Mouse (Mus musculus): Measurements from ENCODE around the gene Pgm5.

Gene Pgm5

DNA sequence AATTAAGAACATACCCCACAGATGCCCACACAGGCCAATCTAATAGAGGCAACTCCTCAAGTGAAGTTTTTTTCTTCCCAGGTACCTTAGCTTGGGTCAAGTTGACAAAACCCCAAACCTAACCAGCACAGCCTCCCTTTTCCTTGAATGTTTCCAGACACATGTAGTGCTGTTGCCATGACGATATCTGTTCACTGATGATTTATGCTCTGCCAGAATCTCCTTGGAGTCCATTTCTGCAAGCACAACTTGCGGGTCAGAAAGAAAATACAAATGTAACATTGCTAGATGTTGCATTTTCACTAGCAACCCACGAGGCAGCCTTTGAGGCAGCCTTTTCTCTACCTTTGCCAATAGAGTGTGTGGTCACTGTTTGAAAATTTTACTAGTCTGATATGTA is 194.1 kb downstream of the Pgm5 start:
- no peak for DNase-seq (ENCODE audit: low spot score in 2 of 2)

GRCm38 (mm10) chr19:24665771-24666170 is 195.9 kb downstream of the Pgm5 start:
- no peak for DNase-seq (ENCODE audit: low spot score in 2 of 2)

- DNase-seq (ENCODE audit: low spot score in 2 of 2), result no peak
Measured at GRCm38 (mm10) chr19:24662346-24662745, 199.3 kb downstream of the Pgm5 start.

DNA sequence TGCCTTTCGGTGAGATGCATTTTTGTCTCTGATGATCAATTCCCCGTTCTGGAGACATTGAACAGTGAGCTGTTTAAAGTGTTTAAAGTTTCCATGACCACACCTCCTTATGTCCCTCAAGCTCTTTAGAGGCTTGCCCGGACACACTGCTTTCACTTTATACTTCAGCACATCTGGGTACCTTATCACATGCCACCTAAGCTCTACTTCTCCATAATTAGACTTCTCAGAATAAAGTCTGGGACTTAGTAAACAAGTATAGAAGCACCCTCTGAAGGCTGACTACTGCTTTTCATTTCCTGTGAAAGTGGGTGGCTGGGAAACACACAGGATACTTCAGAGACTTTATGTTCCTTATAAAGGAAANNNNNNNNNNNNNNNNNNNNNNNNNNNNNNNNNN is 204.7 kb downstream of the Pgm5 start:
- DNase-seq (ENCODE audit: low spot score in 2 of 2), result no peak

DNA sequence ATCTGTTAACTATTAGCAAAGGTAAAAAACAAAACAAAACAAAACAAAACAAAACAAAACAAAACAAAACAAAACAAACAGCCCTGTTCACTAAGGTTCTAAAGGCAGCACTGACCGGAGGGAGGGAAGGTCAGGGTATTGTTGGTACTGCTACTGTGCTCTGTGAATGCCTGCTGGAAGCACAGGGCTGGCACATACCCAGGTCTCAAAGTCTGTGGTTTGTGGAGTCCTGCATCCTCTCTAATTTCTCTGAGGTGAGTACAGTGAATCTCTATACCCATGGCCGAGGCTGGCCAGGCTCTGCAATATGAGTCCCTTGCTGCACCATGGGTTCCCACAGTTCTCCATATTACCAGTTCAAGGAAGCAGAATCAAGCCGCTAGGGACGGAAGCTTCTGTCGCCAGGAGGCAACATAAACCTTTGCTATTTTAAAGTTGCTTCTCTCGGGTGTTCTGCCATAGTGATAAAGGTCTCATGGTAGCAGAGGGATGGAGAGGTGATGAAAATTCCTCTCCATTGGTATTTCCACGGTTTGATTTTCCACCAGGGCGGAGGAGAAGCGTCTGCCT is 208.3 kb downstream of the Pgm5 start:
- no peak for DNase-seq (ENCODE audit: low spot score in 2 of 2)

DNA sequence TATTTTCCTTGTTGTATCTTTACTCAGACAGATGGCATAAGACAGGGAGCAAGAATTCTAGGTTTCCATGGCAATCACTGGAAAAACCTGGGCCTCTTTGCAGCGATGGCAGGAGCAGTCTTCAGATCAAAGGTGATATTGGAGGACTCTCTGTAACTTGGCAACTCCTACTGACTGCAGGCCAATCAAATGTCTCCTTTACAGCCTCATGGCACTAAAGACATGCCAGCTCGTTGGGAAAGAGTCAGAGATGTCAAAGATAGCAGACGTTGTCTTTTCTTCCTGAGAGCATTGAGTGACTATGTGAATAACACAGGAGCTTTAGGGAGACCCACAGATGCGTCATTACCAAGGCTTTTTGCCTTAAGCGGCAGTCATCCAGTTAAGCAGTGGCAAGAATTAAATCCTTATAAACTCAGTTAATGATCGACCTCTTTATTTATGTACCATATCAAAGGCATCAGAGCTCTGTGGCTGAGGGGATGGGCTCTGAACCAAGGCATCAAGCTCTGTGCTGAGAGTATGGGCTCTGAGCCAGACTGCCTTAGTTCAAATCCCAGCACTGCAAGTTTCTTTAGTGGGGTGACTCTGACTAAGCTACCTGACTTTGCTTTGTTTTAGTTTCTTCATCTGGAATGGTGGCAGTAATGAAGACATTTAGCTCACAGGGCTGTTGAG is 209.2 kb downstream of the Pgm5 start:
- no peak for DNase-seq (ENCODE audit: low spot score in 2 of 2)

DNA sequence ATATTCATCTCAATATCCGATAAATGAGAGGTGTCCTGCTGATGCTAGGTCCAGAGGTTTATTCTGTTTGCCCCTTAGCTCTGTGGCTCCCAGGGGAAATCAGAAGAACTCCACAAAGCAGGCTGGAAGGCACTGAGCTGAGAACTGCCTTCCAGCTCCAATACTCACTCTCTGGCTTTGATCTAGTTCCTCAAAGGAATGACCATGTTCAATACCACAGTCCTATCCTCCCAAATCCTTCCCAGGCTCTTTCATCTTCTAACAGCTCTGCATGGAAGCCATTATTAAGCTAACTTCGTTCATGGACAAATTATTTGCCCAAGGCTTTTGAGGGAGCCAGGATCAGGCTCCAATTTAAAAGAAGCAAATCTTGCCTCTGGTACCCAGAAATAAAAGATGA is 210.1 kb downstream of the Pgm5 start:
- DNase-seq (ENCODE audit: low spot score in 2 of 2), result no peak

- no peak for DNase-seq (ENCODE audit: low spot score in 2 of 2)
Measured at GRCm38 (mm10) chr19:24650428-24650827, 211.2 kb downstream of the Pgm5 start.

DNA sequence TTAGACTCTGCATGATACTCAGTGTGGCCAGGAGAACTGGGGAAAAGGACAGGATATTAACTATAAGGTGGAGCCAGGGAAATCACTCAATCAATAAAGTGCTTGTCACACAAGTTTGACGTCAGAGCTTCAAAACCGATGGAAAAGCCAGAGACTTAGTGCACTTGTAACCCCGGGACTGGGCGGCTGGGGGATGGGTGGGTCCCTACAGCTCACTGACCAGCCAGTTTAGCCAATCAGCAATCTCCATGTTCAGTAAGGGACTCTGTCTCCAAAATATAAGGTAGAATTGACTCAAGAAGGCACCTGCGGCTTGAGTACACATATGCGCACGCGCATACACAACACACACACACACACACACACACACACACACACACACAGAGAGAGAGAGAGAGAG is 213.6 kb downstream of the Pgm5 start:
- DNase-seq (ENCODE audit: low spot score in 2 of 2), result no peak

GRCm38 (mm10) chr19:24646162-24646829 is 215.4 kb downstream of the Pgm5 start:
- DNase-seq (ENCODE audit: low spot score in 2 of 2), result no peak

GRCm38 (mm10) chr19:24644971-24645370 is 216.7 kb downstream of the Pgm5 start:
- DNase-seq (ENCODE audit: low spot score in 2 of 2), result no peak

DNA sequence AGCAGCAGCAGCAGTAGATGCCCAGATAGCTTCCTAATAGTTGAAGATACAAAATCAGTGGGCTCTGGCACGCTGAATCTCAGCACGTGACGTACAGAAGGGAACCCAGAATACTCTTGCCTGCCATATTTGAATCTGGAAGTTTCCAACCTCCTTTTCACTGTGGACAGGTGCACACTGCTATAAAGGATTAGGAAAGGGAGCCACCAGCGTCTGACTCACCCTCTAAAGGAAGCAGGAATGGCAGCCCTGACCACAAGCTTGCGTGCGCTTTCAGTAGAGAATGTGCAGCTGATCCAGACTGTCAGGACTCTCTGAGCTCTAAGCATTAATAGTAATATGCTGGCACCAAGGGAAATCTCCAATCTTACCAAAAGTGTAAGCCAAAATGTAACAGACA is 220.7 kb downstream of the Pgm5 start:
- DNase-seq (ENCODE audit: low spot score in 2 of 2), result no peak

DNA sequence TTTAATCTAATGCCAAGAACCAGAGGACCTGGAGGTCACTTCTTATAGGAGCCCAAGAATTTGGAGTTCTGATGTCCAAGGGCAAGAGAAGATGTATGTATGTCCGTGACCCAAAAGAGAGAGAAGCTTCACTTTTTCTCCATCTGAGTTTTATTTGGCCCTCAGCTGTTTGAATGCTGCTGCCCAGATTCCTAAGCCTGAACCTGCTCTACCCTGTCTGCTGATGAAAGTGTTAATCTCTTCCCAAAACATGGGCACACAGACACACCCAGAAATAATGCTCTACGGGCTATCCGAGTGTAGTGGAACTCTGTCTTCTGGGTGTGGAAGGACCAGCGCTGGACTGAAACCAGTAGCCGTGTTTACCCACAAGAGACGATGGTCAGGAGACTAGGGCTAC is 223.7 kb downstream of the Pgm5 start:
- no peak for DNase-seq (ENCODE audit: low spot score in 2 of 2)

DNA sequence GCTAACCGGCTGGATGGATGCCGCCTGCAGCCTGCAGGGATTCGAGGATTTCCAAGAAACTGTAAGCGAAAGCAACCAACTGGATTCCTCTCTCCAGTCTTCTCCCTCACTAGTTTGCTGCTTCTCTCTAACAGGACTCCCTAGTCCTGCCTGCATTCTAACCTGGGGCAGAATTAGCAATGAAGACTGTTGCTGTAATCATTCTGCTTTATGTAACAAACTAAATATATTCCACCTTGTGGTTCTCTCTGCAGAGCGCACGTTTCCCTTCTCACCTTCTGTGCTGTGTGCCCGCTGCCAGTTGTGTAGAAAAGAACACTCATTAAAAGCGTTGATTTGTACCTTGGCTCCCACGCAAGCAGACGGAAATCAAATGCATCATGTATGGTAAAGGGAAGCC is 225.0 kb downstream of the Pgm5 start:
- no peak for DNase-seq (ENCODE audit: low spot score in 2 of 2)

DNA sequence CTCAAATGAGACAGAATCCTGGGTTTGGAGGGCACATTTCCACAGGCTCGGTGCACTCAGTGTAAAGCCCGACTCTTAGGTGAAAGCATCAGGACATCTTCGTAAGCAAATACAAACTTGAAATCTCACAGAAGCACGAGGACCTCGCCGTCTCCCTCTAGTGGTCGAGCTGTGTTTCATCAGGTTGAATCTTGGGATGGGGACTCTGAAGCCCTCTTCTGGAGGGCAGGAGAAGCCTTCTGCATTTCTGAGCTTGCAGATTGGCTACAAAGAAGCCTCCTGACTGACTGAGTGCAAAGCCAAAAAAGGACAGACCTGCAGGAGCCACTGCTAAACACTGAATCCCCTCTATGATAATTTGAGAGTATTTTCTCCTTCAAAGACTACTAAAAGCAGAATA is 227.1 kb downstream of the Pgm5 start:
- DNase-seq (ENCODE audit: low spot score in 2 of 2), result peak; percentile 49 to 80

All from thymus, postnatal 10 days (tissue).